Mouse (Mus musculus) hindbrain, embryonic 11.5 days (tissue): Measurements from ENCODE around the gene Mtap. TPM values are rescaled to one million over a fixed set of nuclear protein-coding genes. Genes with fewer than 3 reads are reported as not detected.

Source experiments
- ATAC-seq: fragments of 200-750 bp; cut with Nextera tagmentation; 2 replicates; pipeline ENCODE4 v1.8.0; 2017; ENCODE audit warnings: mild to moderate bottlenecking, moderate TSS enrichment, moderate library complexity; ENCODE audit not compliant: low FRiP score
- DNase-seq: peaks from one replicate; pipeline ENCODE4 v3.0.0-alpha.2; 2015; ENCODE audit warnings: low spot score
- H3K27ac ChIP-seq: fragments of 300-500 bp; sonication (generic); 2 replicates; pipeline ENCODE4 v1.5.1; 2014; ENCODE audit warnings: mild to moderate bottlenecking, low read depth, low read length
- H3K27me3 ChIP-seq: fragments of 300-500 bp; sonication (generic); 2 replicates; pipeline ENCODE4 v1.6.1; 2014; ENCODE audit warnings: mild to moderate bottlenecking, low read length, moderate library complexity, mixed read lengths; ENCODE audit not compliant: control insufficient read depth, insufficient read depth
- H3K36me3 ChIP-seq: fragments of 300-500 bp; sonication (generic); 2 replicates; pipeline ENCODE4 v1.6.1; 2014; ENCODE audit warnings: mild to moderate bottlenecking, low read length, moderate library complexity, mixed read lengths; ENCODE audit not compliant: control insufficient read depth, insufficient read depth
- H3K4me1 ChIP-seq: fragments of 300-500 bp; sonication (generic); replicated peaks from 2 replicates; pipeline ENCODE4 v1.6.1; 2014; ENCODE audit warnings: low read length, mixed read lengths; ENCODE audit not compliant: control insufficient read depth, insufficient read depth
- H3K4me2 ChIP-seq: fragments of 300-500 bp; sonication (generic); replicated peaks from 2 replicates; pipeline ENCODE4 v1.6.1; 2014; ENCODE audit warnings: mild to moderate bottlenecking, low read depth, low read length
- H3K4me3 ChIP-seq: fragments of 300-500 bp; sonication (generic); 2 replicates; pipeline ENCODE4 v1.5.1; 2014; ENCODE audit warnings: low read depth, low read length
- H3K9ac ChIP-seq: fragments of 300-500 bp; sonication (generic); 2 replicates; pipeline ENCODE4 v1.6.1; 2014; ENCODE audit warnings: low read depth, low read length
- H3K9me3 ChIP-seq: fragments of 300-500 bp; sonication (generic); 2 replicates; pipeline ENCODE4 v1.6.1; 2016; ENCODE audit warnings: low read length; ENCODE audit not compliant: control insufficient read depth
- WGBS: fragments of 180-500 bp; shearing (Covaris S2); extraction: QIAGEN DNeasy Blood & Tissue Kit; methylation state at CpG from one replicate; pipeline ENCODE4 v1.1.7; 2014; 5-methylcytosine and 5-hydroxymethylcytosine counted together
- polyA plus RNA-seq: library from polyadenylated mRNA; unstranded; fragments of >200 nt; fragmentation: Nextera tagmentation; extraction: Ambion mirVana; gene quantifications from 2 replicates; pipeline ENCODE4 v1.2.1, GENCODE M21; 2014

Mtap gene
- polyA plus RNA-seq, 1 experiment from 2014 or later, result 81.4 TPM

DNA sequence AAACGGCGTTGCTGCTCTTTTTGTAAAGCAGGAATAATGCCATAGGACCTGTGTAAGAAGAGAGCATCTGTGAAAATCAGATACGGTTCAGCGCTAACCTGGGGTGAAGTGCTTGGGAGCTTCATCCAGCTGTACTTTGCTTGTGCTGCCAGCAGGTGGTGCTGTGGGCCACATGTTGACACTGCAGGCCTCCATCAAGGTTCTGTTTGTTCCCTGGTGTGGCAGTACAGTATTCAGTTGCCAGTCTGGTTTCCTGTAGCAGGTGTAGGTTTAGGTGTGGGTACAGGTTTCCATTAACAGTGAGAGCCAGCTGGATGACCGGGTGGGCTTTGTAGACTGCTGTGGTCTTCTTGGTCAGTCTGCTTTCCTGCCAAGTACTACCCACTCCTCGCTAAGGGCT lies 8.5 kb downstream of the Mtap start:
- peak; percentile 75 for ATAC-seq
- DNase-seq, result peak; percentile 82
- H3K27ac ChIP-seq, result no peak overlapping the region
- 48% methylated on average over 6 of the region's 6 CpGs for WGBS
- H3K9ac ChIP-seq, result no peak overlapping the region
- H3K4me1 ChIP-seq, result no peaks in the 10 kb centered on the region
- no peaks in the 10 kb centered on the region for H3K27me3 ChIP-seq
- H3K4me3 ChIP-seq, result no peak overlapping the region
- H3K4me2 ChIP-seq, result no peak overlapping the region
- peaks cover 3% of the 10 kb centered on the region; the same call in 1 of the 2 replicates for H3K36me3 ChIP-seq
- H3K9me3 ChIP-seq, result no peaks in the 10 kb centered on the region

DNA sequence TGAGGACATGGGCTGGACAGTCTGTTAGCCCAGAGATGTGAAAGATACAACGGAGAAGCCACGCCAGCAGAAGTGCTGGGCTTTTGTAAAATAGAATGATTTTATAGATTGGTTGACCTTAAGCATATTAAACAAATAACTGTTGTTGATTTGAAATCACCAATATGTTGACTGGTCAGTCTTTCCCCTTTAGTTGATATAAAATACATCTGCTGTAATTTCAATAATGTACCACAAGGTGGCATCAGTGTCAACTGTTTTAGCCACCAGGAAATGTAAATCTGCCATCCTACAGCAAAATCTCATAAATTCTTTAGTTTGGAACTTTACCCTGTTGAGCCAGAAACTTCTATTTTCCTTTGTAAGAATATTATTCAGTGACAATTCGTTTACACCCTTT lies 9.4 kb downstream of the Mtap start:
- no peak overlapping the region for H3K9ac ChIP-seq
- no peak for ATAC-seq
- peaks cover 3% of the 10 kb centered on the region; the same call in 1 of the 2 replicates for H3K36me3 ChIP-seq
- no peak overlapping the region for H3K27ac ChIP-seq
- H3K4me2 ChIP-seq, result no peak overlapping the region
- H3K4me3 ChIP-seq, result no peak overlapping the region
- H3K27me3 ChIP-seq, result no peaks in the 10 kb centered on the region
- DNase-seq, result peak; percentile 64
- no peaks in the 10 kb centered on the region for H3K9me3 ChIP-seq
- 59% methylated on average over 3 of the region's 3 CpGs for WGBS
- no peaks in the 10 kb centered on the region for H3K4me1 ChIP-seq

DNA sequence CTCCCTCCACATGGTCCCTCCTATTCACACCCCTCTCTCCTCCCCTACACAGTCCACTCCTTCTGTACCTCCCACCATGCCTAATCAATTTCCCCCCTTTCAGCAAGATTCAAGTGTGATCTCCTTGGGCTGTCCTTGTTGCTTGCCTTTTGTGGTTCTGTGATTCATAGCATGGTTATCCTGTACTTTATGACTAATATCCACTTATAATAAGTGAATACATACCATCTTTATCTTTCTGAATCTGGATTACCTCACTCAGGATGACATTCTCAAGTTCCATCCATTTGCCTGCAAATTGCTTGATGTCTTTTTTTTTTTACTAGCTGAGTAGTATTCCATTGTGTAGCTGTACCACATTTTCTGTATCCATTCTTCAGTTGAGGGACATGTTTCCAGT lies 12.3 kb downstream of the Mtap start:
- H3K36me3 ChIP-seq, result 0 out of 2 replicates have a peak, but pooled peaks cover 3% of the 10 kb centered on the region
- H3K27me3 ChIP-seq, result no peaks in the 10 kb centered on the region
- DNase-seq (no peak), ATAC-seq (no peak)
- H3K4me3 ChIP-seq, result no peak overlapping the region
- no peak overlapping the region for H3K9ac ChIP-seq
- H3K27ac ChIP-seq, result no peak overlapping the region
- H3K4me2 ChIP-seq, result no peak overlapping the region
- H3K4me1 ChIP-seq, result no peaks in the 10 kb centered on the region
- no peaks in the 10 kb centered on the region for H3K9me3 ChIP-seq

DNA sequence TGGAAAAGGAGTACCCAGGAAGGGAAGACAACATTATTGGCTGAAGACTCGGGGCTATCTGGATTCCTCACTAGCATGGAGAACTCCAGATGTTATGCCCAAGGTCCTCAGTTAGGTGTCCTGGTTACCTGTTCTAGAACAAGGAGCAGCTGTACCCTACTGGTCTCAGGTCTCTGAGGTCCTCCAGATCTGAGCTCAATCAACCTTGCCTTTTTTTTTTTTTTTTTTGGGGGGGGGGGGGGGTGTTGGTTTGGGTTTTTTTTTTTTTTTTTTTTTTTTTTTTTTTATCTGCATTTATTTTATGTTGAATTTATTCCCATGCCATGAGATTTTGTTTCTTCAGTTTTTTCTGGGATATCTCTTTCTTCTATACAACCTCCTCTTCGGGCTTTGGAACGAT lies 24.5 kb downstream of the Mtap start:
- no peak for DNase-seq
- H3K36me3 ChIP-seq, result no peaks in the 10 kb centered on the region
- no peaks in the 10 kb centered on the region for H3K9me3 ChIP-seq
- no peak overlapping the region for H3K9ac ChIP-seq
- H3K4me3 ChIP-seq, result no peak overlapping the region
- H3K4me2 ChIP-seq, result no peak overlapping the region
- no peaks in the 10 kb centered on the region for H3K27me3 ChIP-seq
- WGBS, result 96% methylated on average over 3 of the region's 3 CpGs
- no peaks in the 10 kb centered on the region for H3K4me1 ChIP-seq
- no peak for ATAC-seq
- H3K27ac ChIP-seq, result no peak overlapping the region

- no peaks in the 10 kb centered on the region for H3K27me3 ChIP-seq
- H3K4me3 ChIP-seq, result no peak overlapping the region
- H3K4me1 ChIP-seq, result no peaks in the 10 kb centered on the region
- no peak overlapping the region for H3K4me2 ChIP-seq
- no peak overlapping the region for H3K9ac ChIP-seq
- ATAC-seq (no peak), DNase-seq (no peak)
- H3K36me3 ChIP-seq, result no peaks in the 10 kb centered on the region; the same call in 1 of the 2 replicates
- H3K27ac ChIP-seq, result no peak overlapping the region
- 90% methylated on average over 5 of the region's 5 CpGs for WGBS
- no peaks in the 10 kb centered on the region for H3K9me3 ChIP-seq
Observed at GRCm38 (mm10) chr4:89162496-89162895, 25.6 kb downstream of the Mtap start.

DNA sequence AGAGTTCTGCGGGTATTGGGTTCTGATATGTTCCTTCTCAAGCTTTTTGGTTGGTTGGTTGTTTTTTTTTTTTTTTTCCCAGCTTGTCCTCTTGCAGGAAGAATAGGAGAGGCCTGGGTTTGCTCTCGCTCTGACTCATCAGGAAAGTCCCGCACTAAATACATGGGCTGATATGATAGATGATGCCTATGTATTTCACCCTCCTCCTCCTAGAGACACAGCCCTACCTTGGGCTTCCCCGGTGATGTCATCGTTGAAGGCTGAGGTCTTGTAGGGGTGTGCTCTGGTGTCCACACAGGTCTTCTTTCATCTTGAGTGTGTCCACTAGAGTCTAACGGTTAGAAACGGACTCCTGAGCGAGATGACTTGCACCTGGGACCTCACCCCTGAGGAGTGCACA lies 26.7 kb downstream of the Mtap start:
- no peaks in the 10 kb centered on the region for H3K4me1 ChIP-seq
- DNase-seq, result no peak
- no peak overlapping the region for H3K4me3 ChIP-seq
- H3K27ac ChIP-seq, result no peak overlapping the region
- H3K4me2 ChIP-seq, result no peak overlapping the region
- no peaks in the 10 kb centered on the region for H3K27me3 ChIP-seq
- WGBS, result 93% methylated on average over 8 of the region's 8 CpGs
- ATAC-seq, result no peak
- H3K9ac ChIP-seq, result no peak overlapping the region
- H3K36me3 ChIP-seq, result no peaks in the 10 kb centered on the region; the same call in 1 of the 2 replicates
- H3K9me3 ChIP-seq, result no peaks in the 10 kb centered on the region

GRCm38 (mm10) chr4:89164681-89165080 lies 27.8 kb downstream of the Mtap start:
- Histone ChIP-seq H3K27me3 (no peaks in the 10 kb centered on the region), H3K9me3 (no peaks in the 10 kb centered on the region), H3K36me3 (no peaks in the 10 kb centered on the region; the same call in 1 of the 2 replicates), H3K4me2 (no peak overlapping the region), H3K27ac (no peak overlapping the region), H3K9ac (no peak overlapping the region), H3K4me1 (no peaks in the 10 kb centered on the region), H3K4me3 (no peak overlapping the region)
- no peak for DNase-seq
- WGBS, result 95% methylated on average over 2 of the region's 2 CpGs
- ATAC-seq, result no peak

DNA sequence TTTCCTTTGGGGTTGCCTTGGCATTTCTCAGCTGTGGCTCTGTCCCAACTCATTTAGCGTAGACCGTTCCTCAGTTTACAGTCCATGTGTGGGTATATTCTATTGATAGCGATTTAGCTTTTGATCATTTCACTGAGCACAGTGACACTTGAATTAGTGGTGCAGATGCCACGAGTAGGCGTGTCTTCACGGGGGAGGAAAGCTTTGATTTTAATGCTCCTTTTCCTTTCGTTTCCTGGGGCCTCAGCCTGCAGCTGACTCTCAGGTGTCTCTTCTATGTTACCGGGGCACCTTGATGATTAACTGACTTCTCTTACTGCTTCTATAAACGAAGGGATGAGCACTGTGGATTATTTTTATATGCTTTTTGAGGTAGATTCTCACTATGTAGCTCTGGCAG lies 32.0 kb downstream of the Mtap start:
- H3K36me3 ChIP-seq, result peaks cover 9% of the 10 kb centered on the region; the same call in 1 of the 2 replicates
- no peak overlapping the region for H3K4me2 ChIP-seq
- DNase-seq (no peak), ATAC-seq (no peak)
- 93% methylated on average over 9 of the region's 9 CpGs for WGBS
- no peaks in the 10 kb centered on the region for H3K27me3 ChIP-seq
- no peaks in the 10 kb centered on the region for H3K9me3 ChIP-seq
- no peak overlapping the region for H3K4me3 ChIP-seq
- H3K9ac ChIP-seq, result no peak overlapping the region
- H3K27ac ChIP-seq, result no peak overlapping the region
- no peaks in the 10 kb centered on the region for H3K4me1 ChIP-seq

- H3K36me3 ChIP-seq, result peaks cover 16% of the 10 kb centered on the region; the same call in 1 of the 2 replicates
- H3K9ac ChIP-seq, result no peak overlapping the region
- WGBS, result 87% methylated on average over 4 of the region's 4 CpGs
Observed at GRCm38 (mm10) chr4:89169739-89170138, 32.8 kb downstream of the Mtap start.

More at GRCm38 (mm10) chr4:89169739-89170138, 32.8 kb downstream of the Mtap start:
- Histone ChIP-seq H3K9me3 (no peaks in the 10 kb centered on the region), H3K4me3 (no peak overlapping the region), H3K27ac (no peak overlapping the region), H3K4me2 (no peak overlapping the region), H3K27me3 (no peaks in the 10 kb centered on the region), H3K4me1 (no peaks in the 10 kb centered on the region)
- DNase-seq, result no peak
- no peak for ATAC-seq
